Mouse (Mus musculus): ENCODE results near the gene Slc35b1.

Slc35b1 gene

GRCm38 (mm10) chr11:95366280-95366897 lies 18.1 kb upstream of the Slc35b1 start:
- DNase-seq (ENCODE audit: low read depth, low spot score) = no peak

GRCm38 (mm10) chr11:95367011-95367735 lies 17.3 kb upstream of the Slc35b1 start:
- DNase-seq (ENCODE audit: low read depth, low spot score) = no peak

- DNase-seq (ENCODE audit: low read depth, low spot score) = no peak
These were observed 16.2 kb upstream of the Slc35b1 start for GRCm38 (mm10) chr11:95368231-95368823.

- DNase-seq (ENCODE audit: low read depth, low spot score) = no peak
These were observed 15.6 kb upstream of the Slc35b1 start for GRCm38 (mm10) chr11:95368871-95369270.

- no peak for DNase-seq (ENCODE audit: low read depth, low spot score)
These were observed 14.3 kb upstream of the Slc35b1 start for GRCm38 (mm10) chr11:95369964-95370890.

- DNase-seq (ENCODE audit: low read depth, low spot score) = no peak
These were observed 13.3 kb upstream of the Slc35b1 start for GRCm38 (mm10) chr11:95371182-95371581.

- no peak for DNase-seq (ENCODE audit: low read depth, low spot score)
These were observed 5.6 kb upstream of the Slc35b1 start for GRCm38 (mm10) chr11:95378926-95379325.

- no peak for DNase-seq (ENCODE audit: low read depth, low spot score)
These were observed 4.9 kb upstream of the Slc35b1 start for GRCm38 (mm10) chr11:95379552-95379951.

- DNase-seq (ENCODE audit: low read depth, low spot score) = no peak
These were observed 3.8 kb upstream of the Slc35b1 start for GRCm38 (mm10) chr11:95380711-95381110.

GRCm38 (mm10) chr11:95381146-95381545 lies 3.3 kb upstream of the Slc35b1 start:
- DNase-seq (ENCODE audit: low read depth, low spot score) = no peak

GRCm38 (mm10) chr11:95383331-95383986 lies 1.0 kb upstream of the Slc35b1 start:
- no peak for DNase-seq (ENCODE audit: low read depth, low spot score)

- DNase-seq (ENCODE audit: low read depth, low spot score) = no peak
These were observed 531 bp upstream of the Slc35b1 start for GRCm38 (mm10) chr11:95384004-95384318.

- no peak for DNase-seq (ENCODE audit: low read depth, low spot score)
These were observed 455 bp downstream of the Slc35b1 start for GRCm38 (mm10) chr11:95384973-95385320.

GRCm38 (mm10) chr11:95387354-95387753 lies 2.9 kb downstream of the Slc35b1 start:
- DNase-seq (ENCODE audit: low read depth, low spot score) = no peak

GRCm38 (mm10) chr11:95389006-95389405 lies 4.5 kb downstream of the Slc35b1 start:
- DNase-seq (ENCODE audit: low read depth, low spot score) = no peak

- no peak for DNase-seq (ENCODE audit: low read depth, low spot score)
These were observed 5.9 kb downstream of the Slc35b1 start for GRCm38 (mm10) chr11:95390420-95390819.

- no peak for DNase-seq (ENCODE audit: low read depth, low spot score)
These were observed 6.7 kb downstream of the Slc35b1 start for GRCm38 (mm10) chr11:95391201-95391600.

- no peak for DNase-seq (ENCODE audit: low read depth, low spot score)
These were observed 7.3 kb downstream of the Slc35b1 start for GRCm38 (mm10) chr11:95391743-95392142.

- no peak for DNase-seq (ENCODE audit: low read depth, low spot score)
These were observed 7.8 kb downstream of the Slc35b1 start for GRCm38 (mm10) chr11:95392223-95392667.

- no peak for DNase-seq (ENCODE audit: low read depth, low spot score)
These were observed 8.4 kb downstream of the Slc35b1 start for GRCm38 (mm10) chr11:95392708-95393499.

GRCm38 (mm10) chr11:95393500-95393816 lies 9.0 kb downstream of the Slc35b1 start:
- no peak for DNase-seq (ENCODE audit: low read depth, low spot score)

All from WW6 (cell line).